Mouse (Mus musculus) kidney, adult 2 months (tissue): Measurements from ENCODE around the gene Hsdl1. TPM values are rescaled to one million over a fixed set of nuclear protein-coding genes. Genes with fewer than 3 reads are reported as not detected.

ENCODE experiments used
- DNase-seq: peaks from one replicate; pipeline ENCODE4 v3.0.0; 2021
- H3K27ac ChIP-seq: fragments of 200-500 bp; 2 replicates; pipeline ENCODE4 v1.5.1; 2012; ENCODE audit warnings: low read depth, low read length, control low read depth, inconsistent platforms; ENCODE audit not compliant: insufficient read depth
- H3K27me3 ChIP-seq: fragments of 200-500 bp; replicated peaks from 2 replicates; pipeline ENCODE4 v1.6.1; 2012; ENCODE audit warnings: mild to moderate bottlenecking, moderate library complexity, low read length, inconsistent platforms; ENCODE audit not compliant: control insufficient read depth, insufficient read depth
- H3K36me3 ChIP-seq: fragments of 200-500 bp; 2 replicates; pipeline ENCODE4 v1.6.1; 2012; ENCODE audit warnings: mild to moderate bottlenecking, moderate library complexity, low read length, inconsistent platforms; ENCODE audit not compliant: control insufficient read depth, insufficient read depth
- H3K4me1 ChIP-seq: fragments of 200-500 bp; 2 replicates; pipeline ENCODE4 v1.6.1; 2011; ENCODE audit warnings: low read length; ENCODE audit not compliant: control insufficient read depth, insufficient read depth
- H3K4me3 ChIP-seq: fragments of 200-500 bp; 2 replicates; pipeline ENCODE4 v1.5.1; 2011; ENCODE audit warnings: mild to moderate bottlenecking, low read depth, low read length, control low read depth; ENCODE audit not compliant: insufficient read depth
- CTCF ChIP-seq: fragments of 200-500 bp; conservative IDR thresholded peaks from 2 replicates; pipeline ENCODE4 v1.5.1; 2011; ENCODE audit warnings: low read depth, mild to moderate bottlenecking, control low read depth, low read length, moderate library complexity, mixed read lengths; ENCODE audit not compliant: insufficient read depth, insufficient read length
- POLR2A ChIP-seq: fragments of 200-500 bp; IDR thresholded peaks from one replicate; pipeline ENCODE4 v1.6.1; 2011; ENCODE audit warnings: low read depth, low read length, control low read depth
- WGBS: fragments of 180-500 bp; shearing (Covaris S2); methylation state at CpG from one replicate; pipeline ENCODE4 v1.1.7; 2018; 5-methylcytosine and 5-hydroxymethylcytosine counted together
- polyA plus RNA-seq: library from polyadenylated mRNA; depleted of rRNA; stranded (reverse); fragments of >200 nt; gene quantifications from 2 replicates; pipeline ENCODE4 v1.2.3, GENCODE M21; 2012

Gene Hsdl1
- polyA plus RNA-seq, 1 experiment = 23.1 TPM

- DNase-seq = no peak
- Histone ChIP-seq H3K4me1 (peaks cover 19% of the 10 kb centered on the region; the same call in 1 of the 2 replicates), H3K4me3 (no peak overlapping the region), H3K27me3 (no peaks in the 10 kb centered on the region), H3K36me3 (no peaks in the 10 kb centered on the region), H3K27ac (no peak overlapping the region)
- TF ChIP-seq POLR2A (no peak), CTCF (no peak)
- 68% methylated on average over 2 of the region's 2 CpGs for WGBS
Observed at GRCm38 (mm10) chr8:119552967-119553366, 22.0 kb downstream of the Hsdl1 start.

DNA sequence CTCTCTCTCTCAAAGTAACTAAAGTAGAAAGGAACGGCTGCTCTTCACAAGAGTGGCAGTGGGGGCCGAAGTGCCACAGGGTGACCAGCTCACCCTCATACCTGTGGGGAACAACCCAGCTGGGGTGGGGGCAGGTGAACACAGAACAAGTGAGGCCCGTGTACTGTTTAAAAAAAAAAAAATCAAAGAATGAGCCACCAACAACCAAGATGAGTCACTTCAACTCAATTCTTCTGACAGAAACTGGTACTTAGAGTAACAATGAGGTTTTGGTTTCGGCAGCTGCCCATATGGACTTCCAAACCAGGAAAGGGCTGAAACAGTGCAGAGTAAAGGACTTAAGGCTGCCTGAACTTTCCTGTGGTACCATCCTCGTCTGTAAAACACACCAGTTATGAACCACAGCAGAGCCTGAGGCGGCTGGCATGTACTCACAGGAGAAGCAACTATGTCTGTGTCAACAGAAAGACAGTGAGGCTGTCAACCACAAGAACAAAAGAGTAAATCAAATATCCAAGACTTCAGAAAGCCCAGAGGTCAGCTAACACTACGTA lies 26.3 kb downstream of the Hsdl1 start:
- no peak overlapping the region for H3K27ac ChIP-seq
- WGBS = 55% methylated on average over 7 of the region's 7 CpGs
- H3K36me3 ChIP-seq = peaks cover 2% of the 10 kb centered on the region
- no peak for DNase-seq
- no peaks in the 10 kb centered on the region for H3K27me3 ChIP-seq
- H3K4me3 ChIP-seq = no peak overlapping the region
- no peak for TF ChIP-seq CTCF
- no peak for TF ChIP-seq POLR2A
- peaks cover 5% of the 10 kb centered on the region; the same call in 1 of the 2 replicates for H3K4me1 ChIP-seq

GRCm38 (mm10) chr8:119547019-119547691 lies 27.8 kb downstream of the Hsdl1 start:
- Histone ChIP-seq H3K4me1 (peaks cover 4% of the 10 kb centered on the region; the same call in 1 of the 2 replicates), H3K36me3 (peaks cover 8% of the 10 kb centered on the region), H3K27ac (0 out of 2 replicates have a peak overlapping the region, but pooled peaks have one; percentile 8), H3K27me3 (no peaks in the 10 kb centered on the region), H3K4me3 (no peak overlapping the region)
- DNase-seq = peak; percentile 48
- TF ChIP-seq POLR2A = no peak
- TF ChIP-seq CTCF = no peak
- 58% methylated on average over 18 of the region's 18 CpGs for WGBS

DNA sequence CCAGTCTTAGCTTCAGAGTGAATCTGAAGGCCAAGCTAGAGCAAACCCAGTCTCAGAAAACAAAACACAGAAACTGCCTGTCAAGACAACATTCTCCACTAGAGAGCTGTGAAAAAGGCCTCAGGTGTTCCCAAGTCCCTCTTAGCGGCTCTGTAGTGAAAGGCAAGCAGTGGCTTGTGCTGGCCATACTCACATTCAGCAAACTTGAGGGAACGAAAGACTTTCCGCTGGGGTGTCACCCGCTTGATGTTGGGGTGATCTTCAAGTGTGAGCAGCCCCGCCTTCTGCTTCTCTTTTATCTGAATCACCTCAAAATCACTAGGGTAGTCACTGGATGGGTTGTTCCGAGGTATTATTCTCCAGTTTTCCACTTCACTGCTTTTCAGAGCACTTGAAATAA lies 29.2 kb downstream of the Hsdl1 start:
- Histone ChIP-seq H3K27me3 (no peaks in the 10 kb centered on the region), H3K4me1 (no peaks in the 10 kb centered on the region), H3K4me3 (no peak overlapping the region), H3K27ac (no peak overlapping the region), H3K36me3 (peaks cover 8% of the 10 kb centered on the region)
- no peak for DNase-seq
- TF ChIP-seq POLR2A (no peak), CTCF (no peak)
- 77% methylated on average over 6 of the region's 6 CpGs for WGBS

- H3K4me3 ChIP-seq = no peak overlapping the region
- WGBS = 59% methylated on average over 6 of the region's 6 CpGs
- no peak for TF ChIP-seq POLR2A
- TF ChIP-seq CTCF = no peak
- H3K27ac ChIP-seq = no peak overlapping the region
- H3K27me3 ChIP-seq = no peaks in the 10 kb centered on the region
- peaks cover 8% of the 10 kb centered on the region for H3K36me3 ChIP-seq
- no peaks in the 10 kb centered on the region for H3K4me1 ChIP-seq
- DNase-seq = no peak
Observed at GRCm38 (mm10) chr8:119545180-119545579, 29.8 kb downstream of the Hsdl1 start.

DNA sequence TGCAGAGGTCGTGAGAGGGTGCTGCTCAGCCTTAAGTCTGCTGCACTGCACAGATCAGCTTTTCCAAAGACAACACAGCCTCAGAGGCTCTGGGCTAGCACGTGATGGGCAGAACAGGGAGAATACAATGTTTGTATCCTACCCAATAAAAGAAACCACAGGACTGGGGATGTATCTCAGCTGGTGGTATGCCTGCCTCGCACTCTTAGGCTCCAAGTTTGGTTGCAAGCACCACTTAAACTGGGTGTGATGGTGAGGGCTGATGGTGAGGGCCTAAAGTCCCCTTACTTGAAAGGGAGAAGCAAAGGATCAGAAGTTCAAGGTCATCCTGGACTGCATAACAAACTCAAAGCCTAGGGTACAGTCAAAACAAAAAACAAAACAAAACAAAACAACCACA lies 30.4 kb downstream of the Hsdl1 start:
- H3K36me3 ChIP-seq = peaks cover 8% of the 10 kb centered on the region
- 81% methylated on average over 3 of the region's 3 CpGs for WGBS
- no peak for TF ChIP-seq POLR2A
- TF ChIP-seq CTCF = no peak
- no peaks in the 10 kb centered on the region for H3K27me3 ChIP-seq
- H3K4me3 ChIP-seq = no peak overlapping the region
- DNase-seq = no peak
- no peaks in the 10 kb centered on the region for H3K4me1 ChIP-seq
- no peak overlapping the region for H3K27ac ChIP-seq

GRCm38 (mm10) chr8:119531973-119532372 lies 43.0 kb downstream of the Hsdl1 start:
- Histone ChIP-seq H3K4me3 (no peak overlapping the region), H3K4me1 (no peaks in the 10 kb centered on the region), H3K27ac (no peak overlapping the region), H3K36me3 (peaks cover 2% of the 10 kb centered on the region; the same call in 1 of the 2 replicates), H3K27me3 (no peaks in the 10 kb centered on the region)
- no peak for DNase-seq
- 77% methylated on average over 9 of the region's 9 CpGs for WGBS
- TF ChIP-seq POLR2A (no peak), CTCF (no peak)
